Mouse (Mus musculus): ENCODE data around the gene Vps41. TPM values are rescaled to one million over a fixed set of nuclear protein-coding genes. Genes with fewer than 3 reads are reported as not detected.

Gene Vps41
- polyA plus RNA-seq, 1 experiment = not detected

DNA sequence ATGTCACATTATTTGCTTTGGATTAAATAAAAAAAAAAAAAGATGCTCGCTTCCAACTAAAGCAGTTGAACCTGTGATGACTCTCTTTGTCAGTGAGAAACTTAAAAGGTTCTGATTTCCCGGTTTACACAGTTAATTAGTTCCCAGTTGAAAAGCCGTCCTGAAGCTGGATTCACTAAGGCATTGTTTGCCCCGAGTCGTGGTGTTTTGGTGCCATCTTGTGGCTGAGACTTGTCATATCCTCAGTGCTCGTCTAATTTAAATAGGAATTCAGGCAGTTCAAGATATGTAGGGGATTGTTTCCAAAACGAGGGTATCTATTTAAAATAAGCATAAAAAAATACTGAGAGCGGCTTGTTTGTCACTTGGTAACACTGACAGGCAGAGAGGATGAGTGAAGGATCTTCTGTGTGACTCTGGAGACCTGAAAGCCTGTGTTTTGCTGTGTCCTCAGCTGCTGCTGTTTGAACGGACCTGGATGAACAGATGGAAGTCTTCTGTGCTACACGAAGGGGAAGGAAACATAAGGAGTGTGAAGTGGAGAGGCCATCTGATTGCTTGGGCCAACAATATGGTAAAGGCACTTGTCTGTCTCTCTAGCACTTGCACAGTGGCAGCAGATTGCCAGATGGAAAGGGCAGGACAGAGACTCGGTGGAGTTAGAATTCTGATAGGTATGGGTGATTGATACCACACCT is 93.0 kb downstream of the Vps41 start:
- Histone ChIP-seq H3K27ac (ENCODE audit: insufficient read depth, low read depth, low read length) (no peak overlapping the region), H3K4me1 (ENCODE audit: control insufficient read depth, insufficient read depth, low read length) (no peaks in the 10 kb centered on the region), H3K4me3 (ENCODE audit: insufficient read depth, low read depth, low read length) (no peak overlapping the region)
- 20% methylated on average over 11 of the region's 11 CpGs for WGBS
- TF ChIP-seq POLR2A (IDR thresholded peaks at IDR 0.05; ENCODE audit: insufficient read depth, low read depth, low read length) (no peak), CTCF (IDR thresholded peaks at IDR 0.05; ENCODE audit: insufficient read depth, low read depth, low read length) (0 out of 2 replicates have a peak, but pooled peaks have one; percentile 16)

DNA sequence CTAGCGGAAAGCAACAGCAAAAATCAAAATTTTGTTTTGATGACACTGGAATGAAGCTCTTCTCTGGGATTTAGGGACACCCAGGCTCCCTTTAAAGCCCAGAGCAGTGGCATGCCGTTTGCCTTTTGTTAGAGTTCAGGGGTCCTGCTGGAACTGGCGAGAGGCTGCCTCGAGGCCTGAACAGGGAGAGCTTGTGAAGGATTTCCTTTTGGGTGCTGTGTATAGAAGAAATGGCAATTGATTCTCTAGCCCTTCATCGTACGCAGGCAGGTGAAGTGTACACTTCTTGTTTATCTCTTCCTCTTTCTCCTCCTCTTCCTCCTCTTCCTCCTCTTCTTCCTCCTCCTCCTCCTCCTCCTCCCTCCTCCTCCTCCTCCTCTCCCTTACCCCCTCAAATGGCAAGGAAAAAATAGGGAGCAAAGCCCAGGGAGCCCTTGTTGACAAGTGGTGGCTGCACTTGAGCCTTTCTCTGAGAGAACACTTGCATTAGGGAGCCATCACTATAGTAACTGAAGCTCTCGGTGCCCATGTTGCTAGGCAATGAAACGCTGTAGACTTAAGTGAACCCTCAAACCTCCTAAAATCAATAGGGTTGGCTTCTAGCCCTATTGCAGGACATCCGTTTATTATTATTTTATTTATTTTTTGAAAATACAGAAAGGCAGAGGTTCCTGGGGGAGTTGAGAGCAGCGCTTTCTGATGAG is 107.5 kb downstream of the Vps41 start:
- no peak overlapping the region for H3K4me3 ChIP-seq (ENCODE audit: insufficient read depth, low read depth, low read length)
- H3K4me1 ChIP-seq (ENCODE audit: control insufficient read depth, insufficient read depth, low read length) = peaks cover 7% of the 10 kb centered on the region; the same call in 1 of the 2 replicates
- no peak for TF ChIP-seq POLR2A (IDR thresholded peaks at IDR 0.05; ENCODE audit: insufficient read depth, low read depth, low read length)
- TF ChIP-seq CTCF (IDR thresholded peaks at IDR 0.05; ENCODE audit: insufficient read depth, low read depth, low read length) = no peak
- WGBS = 50% methylated on average over 10 of the region's 10 CpGs
- no peak overlapping the region for H3K27ac ChIP-seq (ENCODE audit: insufficient read depth, low read depth, low read length)

DNA sequence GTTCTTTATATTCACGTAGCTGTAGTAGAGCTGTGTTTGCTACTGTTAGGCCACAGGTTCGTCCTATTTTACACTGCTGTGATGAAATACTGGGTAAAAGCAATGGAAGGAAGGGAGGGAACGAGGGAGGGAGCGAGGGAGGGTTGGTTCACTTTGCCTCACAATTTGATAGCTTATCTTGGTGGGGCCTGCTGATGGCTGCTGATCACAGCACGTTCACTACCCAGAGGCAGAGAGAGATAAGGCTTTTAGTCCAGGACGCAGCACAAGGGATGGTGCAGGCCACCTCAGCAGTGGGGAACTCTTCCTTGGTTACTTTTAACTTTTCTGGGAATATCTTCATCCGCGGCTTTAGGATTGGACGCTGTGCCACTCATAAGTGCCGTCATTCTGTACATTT is 109.9 kb downstream of the Vps41 start:
- WGBS = 96% methylated on average over 10 of the region's 10 CpGs
- no peak overlapping the region for H3K4me3 ChIP-seq (ENCODE audit: insufficient read depth, low read depth, low read length)
- no peak for TF ChIP-seq CTCF (IDR thresholded peaks at IDR 0.05; ENCODE audit: insufficient read depth, low read depth, low read length)
- TF ChIP-seq POLR2A (IDR thresholded peaks at IDR 0.05; ENCODE audit: insufficient read depth, low read depth, low read length) = no peak
- no peak overlapping the region for H3K27ac ChIP-seq (ENCODE audit: insufficient read depth, low read depth, low read length)
- H3K4me1 ChIP-seq (ENCODE audit: control insufficient read depth, insufficient read depth, low read length) = peaks cover 7% of the 10 kb centered on the region; the same call in 1 of the 2 replicates

DNA sequence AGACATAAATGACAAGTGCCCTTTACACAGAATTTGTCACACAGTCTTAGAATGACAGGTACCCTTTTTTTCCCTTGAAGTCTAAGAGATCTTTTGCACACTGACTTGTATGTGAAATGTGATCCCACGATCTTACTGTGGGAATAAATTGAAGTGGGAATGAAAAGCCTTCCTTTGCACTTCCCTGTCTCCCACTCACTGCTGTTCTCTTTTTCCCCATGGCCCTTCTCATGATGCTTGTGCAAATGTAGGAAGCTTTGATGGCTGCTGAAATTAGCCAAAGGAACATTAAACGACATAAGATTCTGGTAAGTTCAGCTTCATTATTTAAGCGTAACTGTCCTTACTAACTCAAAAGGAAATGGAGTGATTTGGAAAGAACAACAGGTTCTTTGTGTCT is 113.4 kb downstream of the Vps41 start:
- TF ChIP-seq POLR2A (IDR thresholded peaks at IDR 0.05; ENCODE audit: insufficient read depth, low read depth, low read length) = no peak
- TF ChIP-seq CTCF (IDR thresholded peaks at IDR 0.05; ENCODE audit: insufficient read depth, low read depth, low read length) = no peak
- Histone ChIP-seq H3K4me3 (ENCODE audit: insufficient read depth, low read depth, low read length) (no peak overlapping the region), H3K4me1 (ENCODE audit: control insufficient read depth, insufficient read depth, low read length) (no peaks in the 10 kb centered on the region), H3K27ac (ENCODE audit: insufficient read depth, low read depth, low read length) (no peak overlapping the region)
- 52% methylated on average over 3 of the region's 3 CpGs for WGBS

DNA sequence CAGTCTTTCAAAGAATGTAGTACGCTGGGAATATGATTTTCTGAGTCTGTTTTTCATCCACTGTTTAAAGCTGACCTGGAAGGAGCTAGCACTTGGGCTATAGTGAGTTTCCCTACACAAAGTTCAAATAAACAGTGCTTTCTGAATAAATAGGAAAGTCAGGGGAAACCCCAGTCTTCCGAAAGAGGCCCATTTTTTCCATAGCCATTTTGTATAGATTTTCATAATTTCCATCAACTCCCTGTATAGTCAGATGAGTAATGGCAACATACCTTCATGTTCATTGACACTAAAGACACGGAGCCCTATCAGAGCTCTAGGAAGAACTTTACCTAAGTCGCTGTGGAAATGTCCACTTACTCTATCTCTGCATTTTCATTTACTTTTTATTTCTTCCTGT is 122.1 kb downstream of the Vps41 start:
- no peak overlapping the region for H3K4me3 ChIP-seq (ENCODE audit: insufficient read depth, low read depth, low read length)
- over 99% methylated on average over 4 of the region's 4 CpGs for WGBS
- TF ChIP-seq CTCF (IDR thresholded peaks at IDR 0.05; ENCODE audit: insufficient read depth, low read depth, low read length) (no peak), POLR2A (IDR thresholded peaks at IDR 0.05; ENCODE audit: insufficient read depth, low read depth, low read length) (no peak)

DNA sequence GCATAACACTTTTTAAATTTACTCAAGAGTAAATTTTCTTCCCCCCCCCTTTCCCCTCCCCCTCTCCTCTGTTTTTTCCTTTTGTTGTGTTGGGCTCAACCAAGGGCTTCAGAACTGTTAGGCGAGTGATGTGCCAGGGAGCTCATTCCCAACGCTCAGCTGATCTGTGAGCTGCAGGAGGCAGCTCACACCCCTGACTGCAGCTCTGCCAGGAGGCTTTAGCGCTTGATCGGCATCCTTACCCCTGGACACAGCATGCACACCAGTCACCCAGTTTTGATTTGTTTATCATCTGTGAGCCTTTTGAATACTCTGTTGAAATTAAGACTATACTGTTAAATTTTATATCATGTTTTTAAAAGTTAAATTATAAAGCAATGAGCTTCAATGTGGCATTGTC is 123.3 kb downstream of the Vps41 start:
- Histone ChIP-seq H3K4me1 (ENCODE audit: control insufficient read depth, insufficient read depth, low read length) (no peaks in the 10 kb centered on the region), H3K27ac (ENCODE audit: insufficient read depth, low read depth, low read length) (no peak overlapping the region), H3K4me3 (ENCODE audit: insufficient read depth, low read depth, low read length) (no peak overlapping the region)
- 57% methylated on average over 4 of the region's 4 CpGs for WGBS
- no peak for TF ChIP-seq POLR2A (IDR thresholded peaks at IDR 0.05; ENCODE audit: insufficient read depth, low read depth, low read length)
- TF ChIP-seq CTCF (IDR thresholded peaks at IDR 0.05; ENCODE audit: insufficient read depth, low read depth, low read length) = no peak

More for the DNA sequence above, 122.1 kb downstream of the Vps41 start:
- Histone ChIP-seq H3K4me1 (ENCODE audit: control insufficient read depth, insufficient read depth, low read length) (no peaks in the 10 kb centered on the region), H3K27ac (ENCODE audit: insufficient read depth, low read depth, low read length) (no peak overlapping the region)

DNA sequence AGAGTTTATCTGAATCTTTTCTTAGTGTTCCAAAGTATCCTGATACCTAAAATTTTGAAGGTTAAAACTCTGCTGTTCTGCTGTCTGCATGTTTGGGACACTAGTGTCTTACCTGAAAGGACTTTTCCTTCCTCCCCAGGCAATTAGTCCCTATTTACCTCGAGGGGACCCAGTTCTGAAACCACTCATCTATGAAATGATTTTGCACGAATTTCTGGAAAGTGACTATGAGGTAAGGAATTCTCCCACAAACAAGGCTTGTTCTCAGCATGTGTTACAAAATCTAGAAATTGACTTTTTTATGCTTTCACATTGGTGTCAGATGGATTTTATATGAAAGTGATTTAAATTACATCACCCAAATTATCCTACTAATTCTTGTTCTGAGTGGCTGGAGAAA is 123.9 kb downstream of the Vps41 start:
- WGBS = 51% methylated on average over 2 of the region's 2 CpGs
- no peak for TF ChIP-seq CTCF (IDR thresholded peaks at IDR 0.05; ENCODE audit: insufficient read depth, low read depth, low read length)
- TF ChIP-seq POLR2A (IDR thresholded peaks at IDR 0.05; ENCODE audit: insufficient read depth, low read depth, low read length) = no peak

DNA sequence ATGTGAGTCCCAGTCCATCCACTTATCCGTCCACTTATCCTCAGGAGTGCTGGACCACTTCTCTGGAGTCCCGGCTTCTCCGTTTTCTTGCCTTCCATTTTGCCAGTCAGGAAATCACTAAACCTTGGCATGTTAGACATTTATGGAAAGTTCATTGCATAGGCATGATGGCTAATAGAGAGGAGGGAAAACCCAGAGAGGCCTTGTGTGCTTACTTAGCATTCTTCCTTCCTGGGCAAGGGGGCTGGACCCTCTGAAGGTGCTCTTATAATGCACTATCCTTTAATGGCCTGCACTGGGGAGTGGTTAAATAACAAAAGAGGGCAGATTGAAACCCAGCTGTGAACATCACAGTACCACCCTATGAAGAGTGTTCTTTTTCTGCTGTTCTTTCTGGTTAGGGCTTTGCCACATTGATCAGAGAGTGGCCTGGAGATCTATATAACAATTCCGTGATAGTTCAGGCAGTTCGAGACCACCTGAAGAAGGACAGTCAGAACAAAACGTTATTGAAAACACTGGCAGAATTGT is 124.7 kb downstream of the Vps41 start:
- H3K4me1 ChIP-seq (ENCODE audit: control insufficient read depth, insufficient read depth, low read length) = no peaks in the 10 kb centered on the region
- WGBS = 89% methylated on average over 6 of the region's 6 CpGs

More for the DNA sequence above, 123.9 kb downstream of the Vps41 start:
- no peak overlapping the region for H3K27ac ChIP-seq (ENCODE audit: insufficient read depth, low read depth, low read length)
- H3K4me3 ChIP-seq (ENCODE audit: insufficient read depth, low read depth, low read length) = no peak overlapping the region
- H3K4me1 ChIP-seq (ENCODE audit: control insufficient read depth, insufficient read depth, low read length) = no peaks in the 10 kb centered on the region

DNA sequence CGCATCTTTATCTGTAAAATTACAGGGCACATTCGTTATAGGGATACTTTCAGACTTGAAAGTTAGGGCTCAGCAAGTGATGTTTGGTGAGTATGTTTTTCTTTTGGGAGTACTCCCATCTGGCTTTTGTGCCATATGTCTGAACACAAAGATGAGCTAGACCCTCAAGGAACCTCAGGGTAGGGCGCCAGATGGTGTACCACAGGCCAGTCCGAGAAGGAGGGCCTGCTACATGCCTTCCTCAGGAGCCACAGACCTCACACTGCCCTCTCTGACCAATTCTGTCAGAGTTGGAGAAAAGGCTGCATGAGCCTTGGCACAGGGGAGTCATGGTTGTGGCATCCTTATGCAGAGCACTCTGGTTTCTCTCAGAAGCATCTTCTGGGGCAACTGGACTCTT is 125.5 kb downstream of the Vps41 start:
- WGBS = 86% methylated on average over 4 of the region's 4 CpGs
- Histone ChIP-seq H3K4me3 (ENCODE audit: insufficient read depth, low read depth, low read length) (no peak overlapping the region), H3K4me1 (ENCODE audit: control insufficient read depth, insufficient read depth, low read length) (0 out of 2 replicates have a peak, but pooled peaks cover 1% of the 10 kb centered on the region), H3K27ac (ENCODE audit: insufficient read depth, low read depth, low read length) (no peak overlapping the region)
- no peak for TF ChIP-seq CTCF (IDR thresholded peaks at IDR 0.05; ENCODE audit: insufficient read depth, low read depth, low read length)
- no peak for TF ChIP-seq POLR2A (IDR thresholded peaks at IDR 0.05; ENCODE audit: insufficient read depth, low read depth, low read length)

More for the DNA sequence above, 124.7 kb downstream of the Vps41 start:
- TF ChIP-seq CTCF (IDR thresholded peaks at IDR 0.05; ENCODE audit: insufficient read depth, low read depth, low read length) = no peak
- TF ChIP-seq POLR2A (IDR thresholded peaks at IDR 0.05; ENCODE audit: insufficient read depth, low read depth, low read length) = no peak
- Histone ChIP-seq H3K4me3 (ENCODE audit: insufficient read depth, low read depth, low read length) (no peak overlapping the region), H3K27ac (ENCODE audit: insufficient read depth, low read depth, low read length) (no peak overlapping the region)
